Mouse (Mus musculus): ENCODE measurements around the gene Ly86.

Ly86 gene

DNA sequence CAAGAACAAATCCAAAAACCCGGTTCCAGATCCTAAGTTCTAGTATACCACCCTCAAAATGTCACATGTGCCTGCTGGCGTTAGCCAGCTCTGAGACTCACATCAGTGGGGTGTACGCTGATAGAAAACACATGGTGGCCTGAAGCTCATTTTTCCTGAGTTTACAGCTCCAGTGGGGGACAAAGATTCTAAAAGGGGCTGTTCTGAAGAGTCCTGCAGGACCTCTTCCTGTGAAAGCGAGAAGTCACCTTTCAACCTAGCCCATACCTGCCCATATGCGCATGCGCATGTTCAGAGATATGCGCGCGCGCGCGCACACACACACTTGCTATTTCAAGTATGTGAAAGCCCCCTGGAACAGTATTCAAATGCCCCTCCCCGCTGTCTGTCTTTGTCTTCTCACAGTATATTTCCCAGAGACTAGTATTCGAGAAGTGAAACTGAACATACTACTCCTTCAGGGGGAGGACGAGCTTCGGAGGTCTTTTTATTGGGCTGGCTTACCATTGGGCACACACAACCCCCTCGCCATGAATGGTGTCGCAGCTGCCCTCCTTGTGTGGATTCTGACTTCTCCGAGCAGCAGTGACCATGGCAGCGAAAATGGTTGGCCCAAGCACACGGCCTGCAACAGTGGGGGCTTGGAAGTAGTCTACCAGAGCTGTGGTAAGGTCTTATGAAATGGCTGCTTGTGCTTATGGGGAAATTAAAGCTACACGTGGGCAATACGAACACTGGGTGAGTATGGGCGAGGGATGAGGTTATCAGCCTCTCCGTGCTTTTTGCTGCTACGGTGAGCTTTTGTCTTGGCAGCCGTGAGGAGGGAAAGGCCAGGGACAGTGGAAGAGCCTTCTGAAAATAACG, at the start of gene Ly86:
Gene Ly86 (plus strand): TSS at position 300 of the 864 bp plus-strand sequence.
- no peak for DNase-seq (ENCODE audit: low read depth, low spot score)

DNA sequence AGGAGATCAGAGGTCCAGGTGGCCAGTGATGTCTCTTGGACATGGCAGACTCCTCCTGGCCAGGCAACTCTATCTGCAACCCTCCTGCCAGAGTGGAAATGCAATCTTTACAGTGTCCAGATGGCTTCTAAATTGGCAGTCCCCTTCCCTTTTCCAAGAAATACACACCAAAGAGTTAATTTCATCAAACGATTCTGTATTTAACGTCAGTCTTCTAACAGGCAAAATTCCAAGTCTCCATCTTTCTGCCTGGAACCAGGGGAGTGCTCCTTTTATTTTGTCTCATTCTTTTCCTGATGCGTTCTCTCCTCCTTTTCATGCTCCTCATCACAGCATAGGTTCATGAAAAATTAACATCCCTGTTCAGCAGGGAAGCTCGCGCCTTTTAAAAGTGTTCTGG, 47.1 kb upstream of the Ly86 start:
- DNase-seq (ENCODE audit: low read depth, low spot score): no peak

DNA sequence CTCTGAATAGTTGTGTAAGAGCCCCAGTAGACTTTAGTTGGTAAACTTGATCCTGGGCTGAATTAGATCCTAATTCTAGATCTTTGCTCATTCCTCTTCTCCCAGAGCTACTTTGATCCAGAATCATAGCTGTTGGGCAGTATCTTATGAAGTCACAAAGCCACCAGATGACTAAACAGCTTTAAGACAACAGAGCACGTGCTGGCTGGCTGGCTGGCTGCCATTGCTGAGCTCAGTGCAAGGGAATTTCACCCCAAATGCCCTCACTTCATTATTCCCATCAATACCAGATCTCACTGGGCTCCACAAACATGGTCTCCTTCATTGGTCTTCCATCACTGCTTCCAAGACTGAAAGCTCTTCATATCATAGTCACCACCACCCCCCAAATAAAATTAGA, 46.2 kb upstream of the Ly86 start:
- no peak for DNase-seq (ENCODE audit: low read depth, low spot score)

- no peak for DNase-seq (ENCODE audit: low read depth, low spot score)
Measured at GRCm38 (mm10) chr13:37302877-37303276, 42.1 kb upstream of the Ly86 start.

GRCm38 (mm10) chr13:37308006-37308405, 37.0 kb upstream of the Ly86 start:
- DNase-seq (ENCODE audit: low read depth, low spot score): no peak

DNA sequence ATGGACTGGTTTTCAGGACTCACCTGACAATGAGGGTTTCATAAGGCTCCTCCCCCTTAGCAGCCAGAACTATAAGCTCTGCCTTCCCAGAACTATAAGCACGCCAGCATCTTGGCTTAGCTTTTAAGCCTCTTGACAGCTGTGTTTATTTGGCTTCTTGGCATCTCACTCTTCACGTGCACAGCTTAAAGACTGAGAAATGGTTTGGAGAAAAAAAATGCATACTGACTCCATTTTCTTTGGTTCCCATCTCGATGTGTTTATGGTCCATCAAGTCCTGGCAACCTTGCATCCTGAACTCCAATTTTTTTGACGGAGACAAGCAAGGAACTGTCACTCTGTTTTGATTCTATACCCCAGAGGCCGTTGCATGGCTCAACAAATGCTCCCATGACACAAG, 35.7 kb upstream of the Ly86 start:
- DNase-seq (ENCODE audit: low read depth, low spot score): peak; percentile 31

DNA sequence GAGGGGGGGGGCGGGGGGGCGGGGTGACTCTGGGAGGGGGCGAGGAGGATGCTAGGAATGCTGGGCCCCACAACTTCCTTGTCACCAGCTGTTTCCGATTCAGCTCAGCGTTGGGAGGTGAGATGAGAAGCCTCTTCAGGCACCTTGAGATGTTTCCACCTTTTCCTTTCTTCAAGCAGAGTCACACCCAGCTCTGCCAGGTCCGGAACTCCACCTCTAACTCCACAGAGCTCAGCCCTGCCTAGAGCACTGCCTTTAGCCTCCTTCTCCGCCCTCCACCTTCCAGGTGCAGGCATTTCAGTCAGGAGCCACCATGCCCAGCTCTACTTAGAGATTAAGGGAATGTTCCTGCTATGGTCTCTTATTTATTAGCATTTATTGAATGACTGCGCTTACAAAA, 34.7 kb upstream of the Ly86 start:
- DNase-seq (ENCODE audit: low read depth, low spot score): no peak

GRCm38 (mm10) chr13:37311555-37312221, 33.3 kb upstream of the Ly86 start:
- DNase-seq (ENCODE audit: low read depth, low spot score): no peak

GRCm38 (mm10) chr13:37312222-37312928, 32.6 kb upstream of the Ly86 start:
- peak; percentile 96 for DNase-seq (ENCODE audit: low read depth, low spot score)

GRCm38 (mm10) chr13:37312951-37313350, 32.1 kb upstream of the Ly86 start:
- no peak for DNase-seq (ENCODE audit: low read depth, low spot score)

GRCm38 (mm10) chr13:37325504-37325903, 19.5 kb upstream of the Ly86 start:
- peak; percentile 75 for DNase-seq (ENCODE audit: low read depth, low spot score)

DNA sequence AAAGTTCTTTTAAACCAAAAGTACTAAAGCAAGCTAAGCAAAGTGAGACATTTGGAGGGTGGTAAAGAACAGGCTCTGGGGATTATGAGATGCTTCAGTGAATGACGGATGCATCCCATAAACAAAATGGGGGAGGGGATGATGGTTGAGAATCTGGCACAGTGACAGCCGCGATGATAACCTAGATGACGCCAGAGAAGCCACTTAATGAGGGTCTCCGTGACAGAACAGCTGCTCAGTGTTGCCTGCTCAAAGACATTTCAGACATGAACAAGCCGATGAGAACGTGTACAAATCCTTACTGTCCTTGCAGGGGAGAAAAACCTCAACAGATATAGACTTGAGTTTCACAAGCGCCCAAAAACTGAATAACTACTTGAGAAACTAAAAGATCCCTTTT, 15.3 kb upstream of the Ly86 start:
- DNase-seq (ENCODE audit: low read depth, low spot score): no peak

DNA sequence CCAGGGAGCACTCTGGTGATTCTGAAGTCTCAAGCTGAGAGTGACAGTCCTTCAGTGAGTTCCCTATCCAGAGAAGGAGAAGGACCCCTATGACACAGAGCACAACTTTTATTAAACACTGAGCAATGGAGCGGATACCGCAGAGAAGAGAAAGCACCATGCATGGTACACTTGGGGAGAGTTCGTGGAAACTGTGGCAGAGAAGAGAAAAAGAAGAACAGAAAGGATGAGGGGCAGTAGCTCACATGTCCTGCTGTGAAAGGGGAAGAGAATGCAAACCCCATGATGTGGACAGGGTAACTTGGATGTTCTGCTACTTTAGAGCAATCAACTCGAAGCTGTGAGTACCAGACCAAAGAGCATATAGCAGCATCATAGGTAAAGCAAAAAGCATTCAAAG, 14.0 kb upstream of the Ly86 start:
- peak; percentile 23 for DNase-seq (ENCODE audit: low read depth, low spot score)

GRCm38 (mm10) chr13:37332779-37333543, 12.0 kb upstream of the Ly86 start:
- DNase-seq (ENCODE audit: low read depth, low spot score): no peak

GRCm38 (mm10) chr13:37333544-37333870, 11.5 kb upstream of the Ly86 start:
- no peak for DNase-seq (ENCODE audit: low read depth, low spot score)

DNA sequence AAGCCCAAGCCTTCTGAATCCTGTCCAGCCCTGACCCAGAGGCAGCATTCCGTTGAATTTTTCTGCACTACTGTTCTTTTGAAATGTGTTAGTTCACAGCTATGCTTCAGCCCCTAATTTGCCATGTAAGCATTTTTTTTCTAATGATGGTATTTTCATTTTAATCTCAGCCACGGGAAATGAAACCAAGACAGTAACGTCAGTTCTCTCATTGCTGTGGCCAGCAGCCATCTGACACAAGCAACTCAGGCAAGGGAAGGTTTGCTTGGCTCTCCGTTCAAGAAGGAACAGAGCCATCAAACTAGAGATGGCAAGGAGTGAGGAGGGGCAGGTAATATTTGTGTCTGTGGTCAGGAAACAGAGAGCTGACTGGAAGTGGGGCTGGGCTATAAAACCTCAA, 7.7 kb upstream of the Ly86 start:
- no peak for DNase-seq (ENCODE audit: low read depth, low spot score)

- no peak for DNase-seq (ENCODE audit: low read depth, low spot score)
Measured at GRCm38 (mm10) chr13:37337871-37338270, 7.1 kb upstream of the Ly86 start.

DNA sequence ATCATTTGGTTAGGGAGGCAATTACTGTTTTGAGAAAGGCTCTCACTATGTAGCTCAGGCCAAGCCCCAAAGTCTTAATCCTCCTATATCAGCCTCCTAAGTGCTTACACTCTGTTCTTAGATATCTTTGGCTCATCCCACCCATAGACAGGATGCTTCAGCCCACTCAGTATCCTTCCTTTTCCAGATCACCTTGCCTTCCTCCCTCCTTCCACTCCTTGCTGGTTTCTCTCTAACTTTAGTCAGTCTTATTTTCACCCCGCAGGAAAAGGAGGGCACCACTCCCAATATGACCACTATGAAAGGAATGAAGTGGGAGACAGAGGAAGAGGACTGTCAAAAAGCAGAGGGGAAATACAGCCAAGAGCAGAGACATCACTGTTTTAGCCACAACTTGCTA, 2.2 kb upstream of the Ly86 start:
- DNase-seq (ENCODE audit: low read depth, low spot score): peak; percentile 29

- DNase-seq (ENCODE audit: low read depth, low spot score): no peak
Measured at GRCm38 (mm10) chr13:37345823-37346222, 815 bp downstream of the Ly86 start.

DNA sequence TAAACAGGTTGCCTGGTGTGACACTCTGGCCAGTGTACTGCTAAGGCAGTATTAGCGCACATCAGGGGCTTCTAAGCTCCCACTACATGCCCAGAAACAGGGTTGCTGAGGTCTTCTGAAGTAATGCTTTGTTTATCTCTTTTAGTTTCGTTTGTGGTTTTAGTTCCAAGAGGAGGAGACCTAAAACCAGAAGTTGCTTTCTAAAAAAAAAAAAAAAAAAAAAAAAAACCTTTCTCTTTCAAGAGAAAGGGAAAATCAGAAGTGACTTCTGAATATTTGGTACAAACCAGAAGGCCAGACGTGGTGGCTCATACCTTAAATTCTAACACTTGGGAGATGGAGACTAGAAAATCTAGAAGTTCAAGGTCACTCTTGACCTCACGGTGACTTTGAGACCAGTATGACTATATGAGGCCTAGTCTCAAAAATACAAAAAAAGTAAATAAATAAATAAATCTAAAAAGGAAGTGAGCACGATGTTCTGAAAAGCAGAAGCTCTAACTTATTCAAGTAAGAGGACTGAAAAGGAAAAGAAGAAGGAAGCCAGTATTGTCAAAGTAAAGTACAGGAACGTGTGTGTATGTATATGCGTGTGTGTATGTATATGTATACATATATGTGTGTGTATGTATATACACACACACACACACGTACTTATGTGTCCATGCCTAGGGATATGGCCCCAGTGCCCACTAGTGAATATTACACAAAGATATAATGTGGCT, 3.0 kb downstream of the Ly86 start:
- DNase-seq (ENCODE audit: low read depth, low spot score): no peak

DNA sequence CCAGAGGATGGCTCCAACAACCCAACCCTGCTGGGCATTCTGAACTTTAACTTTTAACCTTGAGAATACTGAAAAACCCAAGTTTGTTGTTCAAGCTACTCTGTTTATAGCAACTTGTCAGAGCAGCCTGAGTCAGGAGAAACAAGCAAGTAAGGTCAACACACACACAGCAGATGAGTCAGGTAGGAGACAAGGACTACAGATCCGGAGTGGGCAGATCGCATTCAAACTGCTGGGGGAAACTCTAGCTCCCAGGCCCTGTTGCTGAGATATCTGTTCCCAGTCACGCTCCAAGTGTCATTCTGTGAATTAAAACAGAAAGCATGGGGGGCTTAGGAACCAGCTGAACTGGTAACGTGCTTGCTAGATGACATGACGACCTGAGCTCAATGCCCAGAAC, 4.0 kb downstream of the Ly86 start:
- no peak for DNase-seq (ENCODE audit: low read depth, low spot score)
